Comparison of ENCODE assay signal across 12 mouse cellular contexts in genomic region chr5:10633176-10633575, GRCm38 (mm10).
DNase-seq lines count a peak whose midpoint lies in the region; ATAC-seq and TF ChIP-seq lines count a peak whose summit lies in the region.
"Had no signal": no experiment of that assay in that cellular context is flagged by ENCODE, and none has a peak within 500 bp of the region (broad histone marks: within the 10 kb centered on the region; RNA-seq: fewer than 3 reads in every experiment).

No protein-coding gene starts in this region.

- no peak overlapping the region for H3K9ac ChIP-seq in hindbrain, embryonic 14.5 days
- no peak overlapping the region for H3K9ac ChIP-seq in hindbrain, embryonic 16.5 days (ENCODE audit: low read depth, low read length)
- H3K9ac ChIP-seq: liver, embryonic 15.5 days had no signal

- TF ChIP-seq CTCF in kidney, adult 2 months (conservative IDR thresholded peaks at IDR 0.05; ENCODE audit: insufficient read depth, insufficient read length, low read depth, low read length), result no peak

- no peaks in the 10 kb centered on the region for H3K4me1 ChIP-seq in hindbrain, embryonic 14.5 days (replicated peaks; ENCODE audit: control insufficient read depth, insufficient read depth, low read length)
- H3K4me1 ChIP-seq in hindbrain, embryonic 16.5 days (ENCODE audit: control insufficient read depth, insufficient read depth, low read depth, low read length), result no peaks in the 10 kb centered on the region
- H3K4me1 ChIP-seq in kidney, adult 2 months (ENCODE audit: control insufficient read depth, insufficient read depth, low read length), result no peaks in the 10 kb centered on the region
- H3K4me1 ChIP-seq: liver, embryonic 15.5 days had no signal

- no peak overlapping the region for H3K27ac ChIP-seq in hindbrain, embryonic 14.5 days
- no peak overlapping the region for H3K27ac ChIP-seq in hindbrain, embryonic 16.5 days (ENCODE audit: low read depth, low read length)
- no peak overlapping the region for H3K27ac ChIP-seq in kidney, adult 2 months (ENCODE audit: insufficient read depth, low read depth, low read length)
- H3K27ac ChIP-seq: liver, embryonic 15.5 days had no signal

- H3K4me3 ChIP-seq in hindbrain, embryonic 14.5 days (replicated peaks; ENCODE audit: low read length), result no peak overlapping the region
- H3K4me3 ChIP-seq in hindbrain, embryonic 16.5 days (ENCODE audit: low read length), result no peak overlapping the region
- H3K4me3 ChIP-seq in kidney, adult 2 months (ENCODE audit: insufficient read depth, low read depth, low read length), result no peak overlapping the region
- H3K4me3 ChIP-seq: liver, embryonic 15.5 days had no signal

- H3K36me3 ChIP-seq in hindbrain, embryonic 14.5 days (replicated peaks; ENCODE audit: control insufficient read depth, insufficient read depth), result no peaks in the 10 kb centered on the region
- no peaks in the 10 kb centered on the region for H3K36me3 ChIP-seq in hindbrain, embryonic 16.5 days (ENCODE audit: control insufficient read depth, insufficient read depth, low read length)
- no peaks in the 10 kb centered on the region for H3K36me3 ChIP-seq in kidney, adult 2 months (ENCODE audit: control insufficient read depth, insufficient read depth, low read length)
- H3K36me3 ChIP-seq: liver, embryonic 15.5 days had no signal

- ATAC-seq in hindbrain, embryonic 14.5 days (ENCODE audit: low FRiP score), result no peak
- ATAC-seq in hindbrain, embryonic 16.5 days, result no peak

- peak; percentile 78 for DNase-seq in hindbrain, embryonic 14.5 days (ENCODE audit: low spot score)
- peak; percentile 27 for DNase-seq in right cerebral cortex, adult 18-20 months
- DNase-seq in right cerebral cortex, postnatal 14 days, result no peak
- peak; percentile 8 for DNase-seq in embryo, embryonic 9.5 days (ENCODE audit: extremely low spot score)
- no peak for DNase-seq in testis, postnatal 10 days (ENCODE audit: low spot score)
- DNase-seq in kidney, adult 2 months, result no peak
- DNase-seq in adrenal gland, adult 8-10 months, result no peak
- DNase-seq: cerebellum, adult 18-20 months; gastrocnemius, postnatal 14 days; kidney, adult 11 months had no signal

- 29% methylated on average over 1 of the region's 1 CpGs for WGBS in hindbrain, embryonic 14.5 days
- WGBS in hindbrain, embryonic 16.5 days, result 32% methylated on average over 1 of the region's 1 CpGs
- WGBS in kidney, adult 2 months, result 18% methylated on average over 1 of the region's 1 CpGs

- TF ChIP-seq POLR2A in kidney, adult 2 months (IDR thresholded peaks at IDR 0.05; ENCODE audit: low read depth, low read length), result no peak

- H3K9me3 ChIP-seq in hindbrain, embryonic 14.5 days (ENCODE audit: control insufficient read depth, low read length), result peaks cover 8% of the 10 kb centered on the region; the same call in 1 of the 2 replicates
- no peaks in the 10 kb centered on the region for H3K9me3 ChIP-seq in hindbrain, embryonic 16.5 days (ENCODE audit: control insufficient read depth, low read length)
- H3K9me3 ChIP-seq: liver, embryonic 15.5 days had no signal

- H3K4me2 ChIP-seq in hindbrain, embryonic 14.5 days (replicated peaks), result no peak overlapping the region
- no peak overlapping the region for H3K4me2 ChIP-seq in hindbrain, embryonic 16.5 days (ENCODE audit: low read length)
- H3K4me2 ChIP-seq: liver, embryonic 15.5 days had no signal

- no peaks in the 10 kb centered on the region for H3K27me3 ChIP-seq in hindbrain, embryonic 14.5 days (ENCODE audit: control insufficient read depth, insufficient read depth, low read length)
- no peaks in the 10 kb centered on the region for H3K27me3 ChIP-seq in hindbrain, embryonic 16.5 days (replicated peaks; ENCODE audit: control insufficient read depth, insufficient read depth, low read length)
- H3K27me3 ChIP-seq in kidney, adult 2 months (replicated peaks; ENCODE audit: control insufficient read depth, insufficient read depth, low read length), result no peaks in the 10 kb centered on the region
- H3K27me3 ChIP-seq: liver, embryonic 15.5 days had no signal

Comparison
In these comparisons a context has a peak if more than half of its experiments do, and no peak if none do; other contexts are left out.
1. DNase-seq: peak in hindbrain, embryonic 14.5 days (single experiment), right cerebral cortex, adult 18-20 months (single experiment) and embryo, embryonic 9.5 days (single experiment); none in right cerebral cortex, postnatal 14 days (single experiment), testis, postnatal 10 days (single experiment), kidney, adult 2 months (single experiment) and adrenal gland, adult 8-10 months (single experiment).